Mouse (Mus musculus): ENCODE results near the gene Ddx5. TPM values are rescaled to one million over a fixed set of nuclear protein-coding genes. Genes with fewer than 3 reads are reported as not detected.

Gene Ddx5
- total and polyA plus RNA-seq, 2 experiments from 2014 or later = 173 to 282 TPM

DNA sequence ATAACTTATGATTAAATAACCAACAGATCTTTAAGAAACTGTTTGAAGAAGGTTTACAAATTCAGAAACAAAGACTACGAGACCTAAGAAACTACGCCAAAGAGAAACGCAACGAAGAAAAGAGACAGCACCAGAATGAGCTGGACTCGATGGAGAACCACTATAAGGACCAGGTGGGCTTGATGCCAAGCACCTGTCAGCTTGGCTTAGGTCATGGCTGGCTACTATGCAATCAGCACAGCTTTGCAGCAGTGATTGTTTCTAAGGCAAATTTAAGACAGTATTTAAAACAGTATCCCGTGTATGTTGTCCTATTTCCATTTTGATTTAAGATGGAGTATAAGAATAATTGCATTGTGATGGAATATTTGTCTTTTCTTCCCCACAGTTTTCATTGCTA lies 28.8 kb upstream of the Ddx5 start:
- Histone ChIP-seq H3K4me2 (ENCODE audit: low read depth, low read length) (no peak overlapping the region), H3K4me3 (ENCODE audit: low read depth, low read length) (no peak overlapping the region), H3K9ac (replicated peaks; ENCODE audit: low read depth, low read length) (no peak overlapping the region), H3K9me3 (replicated peaks; ENCODE audit: control insufficient read depth, low read length) (no peaks in the 10 kb centered on the region), H3K4me1 (ENCODE audit: control insufficient read depth, insufficient read depth) (peaks cover 9% of the 10 kb centered on the region; the same call in 1 of the 2 replicates), H3K27me3 (ENCODE audit: control insufficient read depth, insufficient read depth, low read length) (no peaks in the 10 kb centered on the region), H3K27ac (ENCODE audit: low read depth) (no peak overlapping the region), H3K36me3 (replicated peaks; ENCODE audit: control insufficient read depth, insufficient read depth, low read length) (peaks cover 76% of the 10 kb centered on the region)
- ATAC-seq (ENCODE audit: insufficient read depth, low read depth) = no peak
- whole genome bisulfite sequencing = 67% methylated on average over 6 of the region's 6 CpGs
- TF ChIP-seq CTCF (IDR thresholded peaks at IDR 0.05; ENCODE audit: low read depth) = no peak
- TF ChIP-seq EP300 (IDR thresholded peaks at IDR 0.05; ENCODE audit: low read depth) = no peak
- no peak for DNase-seq (ENCODE audit: low spot score)

- no peak for ATAC-seq (ENCODE audit: insufficient read depth, low read depth)
- no peak for TF ChIP-seq CTCF (IDR thresholded peaks at IDR 0.05; ENCODE audit: low read depth)
- no peak for TF ChIP-seq EP300 (IDR thresholded peaks at IDR 0.05; ENCODE audit: low read depth)
- Histone ChIP-seq H3K9me3 (replicated peaks; ENCODE audit: control insufficient read depth, low read length) (no peaks in the 10 kb centered on the region), H3K9ac (replicated peaks; ENCODE audit: low read depth, low read length) (no peak overlapping the region), H3K4me3 (ENCODE audit: low read depth, low read length) (no peak overlapping the region), H3K4me1 (ENCODE audit: control insufficient read depth, insufficient read depth) (peaks cover 9% of the 10 kb centered on the region; the same call in 1 of the 2 replicates), H3K27ac (ENCODE audit: low read depth) (no peak overlapping the region), H3K27me3 (ENCODE audit: control insufficient read depth, insufficient read depth, low read length) (no peaks in the 10 kb centered on the region), H3K36me3 (replicated peaks; ENCODE audit: control insufficient read depth, insufficient read depth, low read length) (peaks cover 76% of the 10 kb centered on the region), H3K4me2 (ENCODE audit: low read depth, low read length) (no peak overlapping the region)
- no peak for DNase-seq (ENCODE audit: low spot score)
- 92% methylated on average over 3 of the region's 3 CpGs for WGBS
Measured at GRCm38 (mm10) chr11:106817156-106817555, 28.2 kb upstream of the Ddx5 start.

DNA sequence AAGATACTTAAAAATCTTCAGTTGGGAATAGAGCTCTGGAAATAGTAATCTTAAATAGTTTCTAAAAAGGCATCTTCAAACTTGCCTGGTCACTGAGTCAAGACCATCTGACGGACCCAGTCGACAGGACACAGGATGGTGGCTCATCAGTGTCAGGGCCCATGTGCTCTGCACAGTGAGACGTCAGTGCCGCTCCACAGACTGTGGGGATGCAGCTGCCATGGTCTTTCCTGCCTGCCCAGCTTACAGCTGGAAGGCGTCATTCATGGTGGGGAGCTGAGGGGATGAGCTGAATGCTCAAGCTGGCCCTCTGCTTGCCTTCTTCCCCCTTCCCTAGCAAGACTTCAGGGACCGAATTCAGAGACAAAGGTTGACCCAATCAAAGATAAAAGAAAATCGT lies 27.3 kb upstream of the Ddx5 start:
- Histone ChIP-seq H3K9ac (replicated peaks; ENCODE audit: low read depth, low read length) (no peak overlapping the region), H3K9me3 (replicated peaks; ENCODE audit: control insufficient read depth, low read length) (no peaks in the 10 kb centered on the region), H3K27me3 (ENCODE audit: control insufficient read depth, insufficient read depth, low read length) (no peaks in the 10 kb centered on the region), H3K4me3 (ENCODE audit: low read depth, low read length) (no peak overlapping the region), H3K27ac (ENCODE audit: low read depth) (no peak overlapping the region), H3K4me2 (ENCODE audit: low read depth, low read length) (no peak overlapping the region), H3K36me3 (replicated peaks; ENCODE audit: control insufficient read depth, insufficient read depth, low read length) (peaks cover 81% of the 10 kb centered on the region), H3K4me1 (ENCODE audit: control insufficient read depth, insufficient read depth) (peaks cover 9% of the 10 kb centered on the region; the same call in 1 of the 2 replicates)
- DNase-seq (ENCODE audit: low spot score) = no peak
- ATAC-seq (ENCODE audit: insufficient read depth, low read depth) = no peak
- TF ChIP-seq EP300 (IDR thresholded peaks at IDR 0.05; ENCODE audit: low read depth) (no peak), CTCF (IDR thresholded peaks at IDR 0.05; ENCODE audit: low read depth) (no peak)
- 68% methylated on average over 7 of the region's 7 CpGs for WGBS

GRCm38 (mm10) chr11:106815761-106816160 lies 26.8 kb upstream of the Ddx5 start:
- no peak overlapping the region for H3K27ac ChIP-seq (ENCODE audit: low read depth)
- peaks cover 86% of the 10 kb centered on the region for H3K36me3 ChIP-seq (replicated peaks; ENCODE audit: control insufficient read depth, insufficient read depth, low read length)
- H3K4me3 ChIP-seq (ENCODE audit: low read depth, low read length) = no peak overlapping the region
- no peak for TF ChIP-seq CTCF (IDR thresholded peaks at IDR 0.05; ENCODE audit: low read depth)
- TF ChIP-seq EP300 (IDR thresholded peaks at IDR 0.05; ENCODE audit: low read depth) = no peak
- H3K4me2 ChIP-seq (ENCODE audit: low read depth, low read length) = no peak overlapping the region
- H3K27me3 ChIP-seq (ENCODE audit: control insufficient read depth, insufficient read depth, low read length) = no peaks in the 10 kb centered on the region
- H3K9ac ChIP-seq (replicated peaks; ENCODE audit: low read depth, low read length) = no peak overlapping the region
- ATAC-seq (ENCODE audit: insufficient read depth, low read depth) (no peak), DNase-seq (ENCODE audit: low spot score) (no peak)
- peaks cover 9% of the 10 kb centered on the region; the same call in 1 of the 2 replicates for H3K4me1 ChIP-seq (ENCODE audit: control insufficient read depth, insufficient read depth)
- 43% methylated on average over 2 of the region's 2 CpGs for WGBS
- H3K9me3 ChIP-seq (replicated peaks; ENCODE audit: control insufficient read depth, low read length) = no peaks in the 10 kb centered on the region

- Histone ChIP-seq H3K27ac (ENCODE audit: low read depth) (no peak overlapping the region), H3K4me1 (ENCODE audit: control insufficient read depth, insufficient read depth) (peaks cover 9% of the 10 kb centered on the region; the same call in 1 of the 2 replicates), H3K4me3 (ENCODE audit: low read depth, low read length) (no peak overlapping the region), H3K9ac (replicated peaks; ENCODE audit: low read depth, low read length) (no peak overlapping the region), H3K4me2 (ENCODE audit: low read depth, low read length) (no peak overlapping the region), H3K9me3 (replicated peaks; ENCODE audit: control insufficient read depth, low read length) (no peaks in the 10 kb centered on the region), H3K27me3 (ENCODE audit: control insufficient read depth, insufficient read depth, low read length) (no peaks in the 10 kb centered on the region), H3K36me3 (replicated peaks; ENCODE audit: control insufficient read depth, insufficient read depth, low read length) (peaks cover 89% of the 10 kb centered on the region)
- ATAC-seq (ENCODE audit: insufficient read depth, low read depth) (no peak), DNase-seq (ENCODE audit: low spot score) (no peak)
- WGBS = 83% methylated on average over 2 of the region's 2 CpGs
- no peak for TF ChIP-seq EP300 (IDR thresholded peaks at IDR 0.05; ENCODE audit: low read depth)
Measured at GRCm38 (mm10) chr11:106815331-106815730, 26.3 kb upstream of the Ddx5 start.

- Histone ChIP-seq H3K27ac (ENCODE audit: low read depth) (no peak overlapping the region), H3K4me1 (ENCODE audit: control insufficient read depth, insufficient read depth) (peaks cover 9% of the 10 kb centered on the region; the same call in 1 of the 2 replicates), H3K27me3 (ENCODE audit: control insufficient read depth, insufficient read depth, low read length) (no peaks in the 10 kb centered on the region), H3K9ac (replicated peaks; ENCODE audit: low read depth, low read length) (no peak overlapping the region), H3K4me2 (ENCODE audit: low read depth, low read length) (no peak overlapping the region), H3K9me3 (replicated peaks; ENCODE audit: control insufficient read depth, low read length) (no peaks in the 10 kb centered on the region), H3K36me3 (replicated peaks; ENCODE audit: control insufficient read depth, insufficient read depth, low read length) (peaks cover 91% of the 10 kb centered on the region), H3K4me3 (ENCODE audit: low read depth, low read length) (no peak overlapping the region)
- no peak for ATAC-seq (ENCODE audit: insufficient read depth, low read depth)
- 69% methylated on average over 14 of the region's 14 CpGs for WGBS
- DNase-seq (ENCODE audit: low spot score) = no peak
- TF ChIP-seq CTCF (IDR thresholded peaks at IDR 0.05; ENCODE audit: low read depth) (no peak), EP300 (IDR thresholded peaks at IDR 0.05; ENCODE audit: low read depth) (no peak)
Measured at GRCm38 (mm10) chr11:106814601-106815320, 25.8 kb upstream of the Ddx5 start.

Data from heart, postnatal 0 days (tissue).